Mouse (Mus musculus) ES-Bruce4 (cell line): ENCODE measurements around the gene Btbd10. TPM values are rescaled to one million over a fixed set of nuclear protein-coding genes. Genes with fewer than 3 reads are reported as not detected.

Experiments
- H3K27ac ChIP-seq: 2 replicates; pipeline ENCODE4 v1.5.1; 2012; ENCODE audit warnings: low read length, inconsistent platforms; ENCODE audit not compliant: insufficient read depth
- H3K27me3 ChIP-seq: 2 replicates; pipeline ENCODE4 v1.6.1; 2012; ENCODE audit warnings: mild to moderate bottlenecking, low read length, inconsistent platforms; ENCODE audit not compliant: control insufficient read depth, poor library complexity, insufficient read depth, severe bottlenecking
- H3K36me3 ChIP-seq: 2 replicates; pipeline ENCODE4 v1.6.1; 2012; ENCODE audit warnings: inconsistent platforms, mild to moderate bottlenecking, low read length, moderate library complexity; ENCODE audit not compliant: control insufficient read depth, poor library complexity, insufficient read depth, severe bottlenecking
- H3K4me1 ChIP-seq: one replicate; pipeline ENCODE4 v1.8.1; 2011; ENCODE audit warnings: low read length; ENCODE audit not compliant: control insufficient read depth, insufficient read depth
- H3K4me3 ChIP-seq: 2 replicates; pipeline ENCODE4 v1.5.1; 2011; ENCODE audit warnings: low read depth, mild to moderate bottlenecking, low read length
- H3K9ac ChIP-seq: 2 replicates; pipeline ENCODE4 v1.6.1; 2012; ENCODE audit warnings: low read depth, mild to moderate bottlenecking, inconsistent platforms; ENCODE audit not compliant: poor library complexity, severe bottlenecking
- H3K9me3 ChIP-seq: replicated peaks from 2 replicates; pipeline ENCODE4 v1.6.1; 2012; ENCODE audit warnings: mild to moderate bottlenecking, low read length, inconsistent platforms; ENCODE audit not compliant: control insufficient read depth, poor library complexity, insufficient read depth, severe bottlenecking
- CTCF ChIP-seq: IDR thresholded peaks from one replicate; pipeline ENCODE4 v1.8.1; 2011; ENCODE audit warnings: low read depth, low read length
- EP300 ChIP-seq: IDR thresholded peaks from 2 replicates; pipeline ENCODE4 v1.6.1; 2011; ENCODE audit warnings: low read depth, low read length; ENCODE audit not compliant: insufficient read depth
- POLR2A ChIP-seq: IDR thresholded peaks from one replicate; pipeline ENCODE4 v1.8.1; 2011; ENCODE audit warnings: low read length; ENCODE audit not compliant: insufficient read depth
- polyA plus RNA-seq: library from polyadenylated mRNA; stranded (reverse); fragments of >200 nt; gene quantifications from 2 replicates; pipeline ENCODE4 v1.2.4, GENCODE M21; 2011; ENCODE audit warnings: low read depth; ENCODE audit not compliant: missing spikeins, insufficient read depth, insufficient read length

The Btbd10 gene
- polyA plus RNA-seq, 1 experiment, result 31.4 TPM

GRCm38 (mm10) chr7:113311784-113312183 is 57.4 kb downstream of the Btbd10 start:
- H3K36me3 ChIP-seq, result no peaks in the 10 kb centered on the region; the same call in 1 of the 2 replicates
- H3K9ac ChIP-seq, result no peak overlapping the region
- no peaks in the 10 kb centered on the region for H3K9me3 ChIP-seq
- no peaks in the 10 kb centered on the region for H3K27me3 ChIP-seq
- H3K27ac ChIP-seq, result no peak overlapping the region
- H3K4me3 ChIP-seq, result no peak overlapping the region
- TF ChIP-seq EP300 (no peak), CTCF (peak; percentile 20), POLR2A (no peak)
- no peaks in the 10 kb centered on the region for H3K4me1 ChIP-seq

- Histone ChIP-seq H3K9me3 (no peaks in the 10 kb centered on the region), H3K27me3 (no peaks in the 10 kb centered on the region), H3K27ac (no peak overlapping the region), H3K9ac (no peak overlapping the region), H3K36me3 (no peaks in the 10 kb centered on the region; the same call in 1 of the 2 replicates), H3K4me3 (no peak overlapping the region), H3K4me1 (no peaks in the 10 kb centered on the region)
- TF ChIP-seq EP300 (no peak), POLR2A (no peak), CTCF (no peak)
Observed at GRCm38 (mm10) chr7:113310136-113310535, 59.1 kb downstream of the Btbd10 start.

DNA sequence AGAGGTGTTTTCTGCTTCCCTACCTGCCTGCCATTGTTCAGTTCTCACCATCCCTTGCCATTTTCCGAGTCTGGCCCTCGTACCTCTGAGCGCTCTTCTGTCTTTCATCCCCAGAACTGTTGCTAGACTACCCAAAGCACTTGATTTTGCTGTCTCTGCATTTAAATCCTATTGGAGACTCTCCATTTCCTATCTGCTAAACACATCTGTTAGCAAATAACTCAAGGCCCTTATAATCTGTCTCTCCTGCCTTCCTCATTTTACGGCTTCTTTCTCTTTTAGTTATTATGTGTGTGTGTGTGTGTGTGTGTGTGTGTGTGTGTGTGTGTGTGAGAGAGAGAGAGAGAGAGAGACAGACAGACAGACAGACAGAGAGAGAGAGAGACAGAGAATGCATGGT is 71.4 kb downstream of the Btbd10 start:
- H3K4me1 ChIP-seq, result no peaks in the 10 kb centered on the region
- H3K9ac ChIP-seq, result no peak overlapping the region
- H3K36me3 ChIP-seq, result peaks cover 3% of the 10 kb centered on the region; the same call in 1 of the 2 replicates
- no peak overlapping the region for H3K4me3 ChIP-seq
- no peaks in the 10 kb centered on the region for H3K27me3 ChIP-seq
- TF ChIP-seq EP300, result no peak
- no peak for TF ChIP-seq CTCF
- no peak for TF ChIP-seq POLR2A
- no peaks in the 10 kb centered on the region for H3K9me3 ChIP-seq
- H3K27ac ChIP-seq, result no peak overlapping the region

DNA sequence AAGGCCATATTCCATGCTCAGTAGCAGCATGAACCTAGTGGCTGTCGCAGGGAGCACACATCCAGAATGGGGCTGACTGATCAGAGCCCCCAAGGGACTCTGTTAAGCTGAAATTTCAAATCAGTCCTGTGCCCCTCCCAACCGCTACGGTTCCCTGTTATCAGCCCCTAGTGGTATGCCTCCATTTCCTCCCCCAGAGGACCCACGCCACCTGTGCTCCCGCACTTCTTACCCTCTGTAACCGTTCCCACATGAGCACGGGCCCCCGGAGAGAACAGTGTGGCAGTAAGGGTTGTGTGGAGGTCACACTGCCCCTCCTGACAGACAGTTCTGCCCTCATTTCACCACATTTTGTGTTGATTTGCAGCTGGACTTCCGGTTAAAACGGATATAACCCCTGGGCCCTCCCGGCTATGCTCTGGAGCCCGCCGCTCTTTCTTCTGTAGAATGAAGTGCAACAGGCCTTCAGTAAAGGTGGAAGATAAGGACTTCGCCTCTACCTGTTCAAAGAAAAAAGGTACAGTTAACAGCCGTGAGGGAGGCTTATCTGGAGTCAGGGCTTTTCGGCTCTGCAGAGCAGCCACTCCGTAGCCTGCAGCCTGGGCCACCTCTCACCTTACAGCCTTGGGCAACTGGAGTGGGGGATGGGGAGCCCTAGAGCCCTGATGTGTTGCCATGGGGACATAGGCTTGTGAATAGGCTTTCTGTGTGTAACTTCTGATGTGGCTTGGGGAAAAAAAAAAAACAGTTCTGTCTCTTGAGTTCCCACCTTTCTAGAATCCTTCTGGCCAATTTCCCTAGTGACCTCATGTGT is 73.9 kb downstream of the Btbd10 start:
- Histone ChIP-seq H3K36me3 (no peaks in the 10 kb centered on the region; the same call in 1 of the 2 replicates), H3K27me3 (no peaks in the 10 kb centered on the region), H3K9ac (peak overlapping the region; percentile 31), H3K9me3 (no peaks in the 10 kb centered on the region), H3K27ac (peak overlapping the region; percentile 88), H3K4me1 (no peaks in the 10 kb centered on the region), H3K4me3 (peak overlapping the region; percentile 66)
- no peak for TF ChIP-seq POLR2A
- TF ChIP-seq EP300, result peak; percentile 67

GRCm38 (mm10) chr7:113294598-113294997 is 74.6 kb downstream of the Btbd10 start:
- no peak overlapping the region for H3K27ac ChIP-seq
- TF ChIP-seq POLR2A (no peak), EP300 (no peak), CTCF (no peak)

DNA sequence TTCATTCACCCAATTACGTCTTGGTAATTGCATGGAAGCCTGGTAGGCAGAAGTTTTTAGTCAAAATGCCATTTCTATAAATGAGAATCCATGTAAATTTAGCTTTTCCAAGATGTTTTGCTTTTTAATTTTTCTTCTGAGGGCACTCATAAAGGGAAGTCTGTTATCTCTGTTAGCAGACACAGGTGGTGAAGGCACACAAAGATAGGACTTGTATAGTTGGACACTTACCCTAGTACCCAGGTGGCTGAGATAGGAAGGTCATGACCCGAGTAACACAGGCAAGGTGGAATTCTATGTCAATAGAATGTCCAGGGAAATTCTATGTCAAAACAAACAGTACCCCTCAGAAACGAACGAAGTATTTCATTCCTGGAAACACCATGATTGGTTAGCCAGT is 77.0 kb downstream of the Btbd10 start:
- no peak for TF ChIP-seq CTCF
- TF ChIP-seq POLR2A, result no peak
- no peak for TF ChIP-seq EP300
- H3K9me3 ChIP-seq, result no peaks in the 10 kb centered on the region
- H3K4me1 ChIP-seq, result no peaks in the 10 kb centered on the region
- H3K4me3 ChIP-seq, result no peak overlapping the region
- no peak overlapping the region for H3K27ac ChIP-seq
- H3K9ac ChIP-seq, result no peak overlapping the region
- H3K36me3 ChIP-seq, result no peaks in the 10 kb centered on the region; the same call in 1 of the 2 replicates
- no peaks in the 10 kb centered on the region for H3K27me3 ChIP-seq

More at GRCm38 (mm10) chr7:113294598-113294997, 74.6 kb downstream of the Btbd10 start:
- H3K9ac ChIP-seq, result no peak overlapping the region
- no peaks in the 10 kb centered on the region for H3K27me3 ChIP-seq
- H3K4me3 ChIP-seq, result no peak overlapping the region
- H3K9me3 ChIP-seq, result no peaks in the 10 kb centered on the region
- no peaks in the 10 kb centered on the region; the same call in 1 of the 2 replicates for H3K36me3 ChIP-seq
- no peaks in the 10 kb centered on the region for H3K4me1 ChIP-seq
